Mouse (Mus musculus): ENCODE data around the gene Zfp639. TPM values are rescaled to one million over a fixed set of nuclear protein-coding genes. Genes with fewer than 3 reads are reported as not detected.
A peak's percentile ranks its signal among the peaks of the same experiment; 100 is the strongest.

The Zfp639 gene
- 49.0 and 52.1 TPM in 2 replicates for polyA plus RNA-seq (2014; fragmentation: Nextera tagmentation; extraction: Ambion mirVana)

DNA sequence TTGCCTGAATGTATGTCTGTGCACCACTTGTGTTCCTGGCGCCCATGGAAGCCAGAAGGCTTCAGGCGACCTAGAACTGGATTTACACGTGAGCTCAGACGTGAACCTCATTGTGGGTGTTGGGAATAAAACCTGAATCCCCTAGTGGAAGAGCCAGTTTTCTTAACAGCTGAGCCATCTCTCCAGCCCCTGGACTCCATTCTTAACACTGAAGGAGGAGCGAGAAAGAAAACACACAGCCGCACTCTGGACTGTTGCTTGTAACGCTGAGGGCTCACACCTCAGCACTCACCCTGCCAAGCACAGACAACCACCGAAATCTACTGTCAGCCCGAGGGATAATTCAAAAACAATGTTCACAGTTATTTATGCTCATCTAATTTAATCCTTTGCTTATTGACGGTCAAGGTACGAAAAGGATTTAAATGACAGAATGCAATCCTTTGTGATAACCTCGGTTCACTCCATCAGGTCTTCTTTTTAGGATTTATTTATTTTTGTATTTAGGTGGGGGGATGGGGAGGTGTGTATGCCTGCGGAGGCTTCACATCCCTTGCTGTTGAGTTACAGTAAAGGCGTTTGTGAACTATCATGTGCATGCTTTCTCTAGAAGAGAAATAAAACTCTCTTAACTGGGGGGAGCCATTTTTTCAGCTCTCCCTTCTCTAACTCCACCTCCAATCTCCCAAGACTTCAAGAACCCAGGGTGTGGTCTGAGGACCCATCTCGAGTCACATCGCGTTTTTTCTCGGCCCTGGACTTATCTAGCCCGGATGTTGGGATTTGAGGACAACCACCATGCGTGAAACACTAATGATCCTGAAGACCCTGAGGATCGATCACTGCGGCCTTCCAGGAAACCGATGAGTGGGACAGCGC lies at the start of gene Zfp639:
Zfp639 (plus strand) TSS at position 764 of the 879 bp plus-strand sequence.
- 8% methylated on average over 24 of the region's 24 CpGs for WGBS
- H3K36me3 ChIP-seq (ENCODE audit: control insufficient read depth, insufficient read depth, low read length) = no peaks in the 10 kb centered on the region
- ATAC-seq (ENCODE audit: insufficient number of reproducible peaks, low FRiP score, low TSS enrichment, low read depth) = peak; percentile 1; the same call in 1 of the 2 replicates

GRCm38 (mm10) chr3:32467321-32467720 lies 42.7 kb upstream of the Zfp639 start:
- Histone ChIP-seq H3K27me3 (ENCODE audit: control insufficient read depth, insufficient read depth, low read length) (no peaks in the 10 kb centered on the region), H3K36me3 (ENCODE audit: control insufficient read depth, insufficient read depth, low read length) (no peaks in the 10 kb centered on the region), H3K27ac (replicated peaks; ENCODE audit: low read depth, low read length) (no peak overlapping the region), H3K4me1 (ENCODE audit: control insufficient read depth, insufficient read depth, low read length) (peaks cover 6% of the 10 kb centered on the region; the same call in 1 of the 2 replicates), H3K9ac (ENCODE audit: low read length) (no peak overlapping the region), H3K4me2 (ENCODE audit: low read depth, severe bottlenecking) (no peak overlapping the region), H3K4me3 (ENCODE audit: low read depth, low read length) (no peak overlapping the region), H3K9me3 (ENCODE audit: control insufficient read depth, low read length) (no peaks in the 10 kb centered on the region)
- ATAC-seq (ENCODE audit: insufficient number of reproducible peaks, low FRiP score, low TSS enrichment, low read depth) (no peak), DNase-seq (ENCODE audit: low spot score) (no peak)
- WGBS = 91% methylated on average over 4 of the region's 4 CpGs

More for the DNA sequence above, at the start of gene Zfp639:
- DNase-seq (ENCODE audit: low spot score) = no peak
- peak within 1 kb of the TSS; percentile 70 for H3K4me3 ChIP-seq (ENCODE audit: low read depth, low read length)
- H3K9ac ChIP-seq (ENCODE audit: low read length) = peak within 1 kb of the TSS; percentile 92
- peak within 1 kb of the TSS; percentile 57 for H3K4me2 ChIP-seq (ENCODE audit: low read depth, severe bottlenecking)
- no peaks in the 10 kb centered on the region for H3K9me3 ChIP-seq (ENCODE audit: control insufficient read depth, low read length)
- no peaks in the 10 kb centered on the region for H3K4me1 ChIP-seq (ENCODE audit: control insufficient read depth, insufficient read depth, low read length)
- peak within 1 kb of the TSS; percentile 62 for H3K27ac ChIP-seq (replicated peaks; ENCODE audit: low read depth, low read length)
- no peaks in the 10 kb centered on the region for H3K27me3 ChIP-seq (ENCODE audit: control insufficient read depth, insufficient read depth, low read length)

DNA sequence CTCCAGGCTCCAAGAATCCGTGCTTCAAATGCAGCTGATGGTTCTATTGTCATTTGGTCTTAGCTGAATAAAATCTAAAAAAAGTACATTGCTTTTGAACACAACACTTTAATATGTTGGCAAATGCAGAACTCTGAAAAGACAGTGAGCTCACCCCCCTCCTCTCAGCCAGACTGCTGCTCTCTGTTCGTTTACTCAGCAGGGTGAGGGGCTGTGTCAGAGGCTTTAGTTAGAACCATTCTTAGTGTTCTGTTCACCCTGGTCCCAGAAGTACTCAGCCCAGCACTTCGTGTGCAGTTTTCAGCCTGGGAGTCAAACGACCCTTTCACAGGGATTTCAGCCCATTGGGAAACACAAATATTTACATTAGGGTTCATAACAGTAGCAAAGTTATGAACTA lies 41.6 kb upstream of the Zfp639 start:
- no peak overlapping the region for H3K4me2 ChIP-seq (ENCODE audit: low read depth, severe bottlenecking)
- no peaks in the 10 kb centered on the region for H3K36me3 ChIP-seq (ENCODE audit: control insufficient read depth, insufficient read depth, low read length)
- H3K9me3 ChIP-seq (ENCODE audit: control insufficient read depth, low read length) = no peaks in the 10 kb centered on the region
- no peak for ATAC-seq (ENCODE audit: insufficient number of reproducible peaks, low FRiP score, low TSS enrichment, low read depth)
- peaks cover 6% of the 10 kb centered on the region; the same call in 1 of the 2 replicates for H3K4me1 ChIP-seq (ENCODE audit: control insufficient read depth, insufficient read depth, low read length)
- H3K27me3 ChIP-seq (ENCODE audit: control insufficient read depth, insufficient read depth, low read length) = no peaks in the 10 kb centered on the region
- H3K9ac ChIP-seq (ENCODE audit: low read length) = no peak overlapping the region
- WGBS = 75% methylated on average over 4 of the region's 4 CpGs
- DNase-seq (ENCODE audit: low spot score) = no peak
- H3K27ac ChIP-seq (replicated peaks; ENCODE audit: low read depth, low read length) = no peak overlapping the region
- H3K4me3 ChIP-seq (ENCODE audit: low read depth, low read length) = no peak overlapping the region

- Histone ChIP-seq H3K27me3 (ENCODE audit: control insufficient read depth, insufficient read depth, low read length) (no peaks in the 10 kb centered on the region), H3K4me2 (ENCODE audit: low read depth, severe bottlenecking) (no peak overlapping the region), H3K9me3 (ENCODE audit: control insufficient read depth, low read length) (no peaks in the 10 kb centered on the region), H3K9ac (ENCODE audit: low read length) (no peak overlapping the region), H3K36me3 (ENCODE audit: control insufficient read depth, insufficient read depth, low read length) (no peaks in the 10 kb centered on the region), H3K27ac (replicated peaks; ENCODE audit: low read depth, low read length) (peak overlapping the region; percentile 47; the same call in 1 of the 2 replicates), H3K4me1 (ENCODE audit: control insufficient read depth, insufficient read depth, low read length) (peaks cover 6% of the 10 kb centered on the region; the same call in 1 of the 2 replicates), H3K4me3 (ENCODE audit: low read depth, low read length) (no peak overlapping the region)
- DNase-seq (ENCODE audit: low spot score) (no peak), ATAC-seq (ENCODE audit: insufficient number of reproducible peaks, low FRiP score, low TSS enrichment, low read depth) (no peak)
- 68% methylated on average over 7 of the region's 7 CpGs for whole genome bisulfite sequencing
Observed at GRCm38 (mm10) chr3:32470449-32470848, 39.6 kb upstream of the Zfp639 start.

DNA sequence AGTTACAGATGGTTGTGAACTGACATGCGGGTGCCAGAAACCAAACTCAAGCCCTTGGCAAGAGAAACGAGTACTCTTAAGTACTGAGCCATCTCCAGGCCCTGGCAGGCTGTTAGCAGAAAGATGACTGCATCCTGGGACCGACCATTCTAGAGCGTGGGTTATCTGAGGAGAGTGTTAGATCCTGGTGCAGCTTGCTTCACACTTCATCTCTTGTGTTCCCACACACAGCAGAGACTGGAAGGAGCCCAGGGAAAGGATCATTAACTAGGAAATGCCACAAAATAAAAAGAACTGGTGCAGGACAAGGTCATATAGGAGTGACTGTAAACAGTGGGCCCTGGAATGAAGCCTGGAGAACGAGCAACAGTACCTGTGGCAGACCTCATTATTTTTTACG lies 39.0 kb upstream of the Zfp639 start:
- WGBS = 44% methylated on average over 6 of the region's 6 CpGs
- peaks cover 6% of the 10 kb centered on the region; the same call in 1 of the 2 replicates for H3K4me1 ChIP-seq (ENCODE audit: control insufficient read depth, insufficient read depth, low read length)
- DNase-seq (ENCODE audit: low spot score) = no peak

DNA sequence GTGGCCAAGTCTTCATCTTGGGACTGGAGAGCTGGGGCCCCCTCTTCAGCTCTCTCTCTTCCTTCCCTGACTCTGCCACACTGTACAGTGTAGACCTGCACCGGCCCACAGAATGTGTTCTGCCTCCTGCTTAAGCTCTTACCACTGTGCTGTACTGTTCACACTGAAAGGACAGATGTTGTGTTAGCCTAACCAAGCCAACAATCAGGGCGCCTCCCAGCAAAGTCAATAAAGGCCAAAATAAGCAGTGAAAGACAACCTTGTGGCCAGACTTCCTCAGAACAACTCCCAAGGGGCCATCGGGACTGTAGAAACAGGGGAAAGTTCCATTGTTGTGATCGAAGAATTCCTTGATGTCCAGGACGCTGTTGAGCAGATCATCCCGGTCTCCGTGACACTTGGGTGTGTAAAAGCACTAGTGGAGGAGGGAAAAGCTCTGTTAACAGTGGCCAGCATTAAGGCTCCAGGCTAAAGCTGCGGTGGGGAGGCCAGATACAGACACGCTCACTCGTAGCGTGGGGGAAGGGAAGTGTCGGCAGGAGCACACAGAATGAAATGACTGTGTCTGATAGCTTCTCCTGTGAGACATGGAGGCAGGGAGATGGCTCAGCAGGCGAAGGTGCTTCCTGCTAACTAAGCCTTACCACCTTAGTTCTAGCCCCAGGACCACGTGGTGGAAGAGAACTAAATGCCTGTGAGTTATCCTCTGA lies 37.7 kb upstream of the Zfp639 start:
- H3K4me2 ChIP-seq (ENCODE audit: low read depth, severe bottlenecking) = no peak overlapping the region
- H3K9me3 ChIP-seq (ENCODE audit: control insufficient read depth, low read length) = no peaks in the 10 kb centered on the region
- ATAC-seq (ENCODE audit: insufficient number of reproducible peaks, low FRiP score, low TSS enrichment, low read depth) (no peak), DNase-seq (ENCODE audit: low spot score) (no peak)
- H3K36me3 ChIP-seq (ENCODE audit: control insufficient read depth, insufficient read depth, low read length) = no peaks in the 10 kb centered on the region
- no peak overlapping the region for H3K4me3 ChIP-seq (ENCODE audit: low read depth, low read length)
- H3K27ac ChIP-seq (replicated peaks; ENCODE audit: low read depth, low read length) = no peak overlapping the region
- H3K4me1 ChIP-seq (ENCODE audit: control insufficient read depth, insufficient read depth, low read length) = peaks cover 6% of the 10 kb centered on the region; the same call in 1 of the 2 replicates
- WGBS = 76% methylated on average over 14 of the region's 14 CpGs
- no peaks in the 10 kb centered on the region for H3K27me3 ChIP-seq (ENCODE audit: control insufficient read depth, insufficient read depth, low read length)
- H3K9ac ChIP-seq (ENCODE audit: low read length) = no peak overlapping the region

More for the DNA sequence above, 39.0 kb upstream of the Zfp639 start:
- no peaks in the 10 kb centered on the region for H3K9me3 ChIP-seq (ENCODE audit: control insufficient read depth, low read length)
- H3K27me3 ChIP-seq (ENCODE audit: control insufficient read depth, insufficient read depth, low read length) = no peaks in the 10 kb centered on the region
- H3K27ac ChIP-seq (replicated peaks; ENCODE audit: low read depth, low read length) = peak overlapping the region; percentile 47
- no peak overlapping the region for H3K4me3 ChIP-seq (ENCODE audit: low read depth, low read length)
- H3K4me2 ChIP-seq (ENCODE audit: low read depth, severe bottlenecking) = no peak overlapping the region
- H3K36me3 ChIP-seq (ENCODE audit: control insufficient read depth, insufficient read depth, low read length) = no peaks in the 10 kb centered on the region
- ATAC-seq (ENCODE audit: insufficient number of reproducible peaks, low FRiP score, low TSS enrichment, low read depth) = peak; percentile 59
- H3K9ac ChIP-seq (ENCODE audit: low read length) = no peak overlapping the region

GRCm38 (mm10) chr3:32473184-32473583 lies 36.9 kb upstream of the Zfp639 start:
- no peaks in the 10 kb centered on the region for H3K36me3 ChIP-seq (ENCODE audit: control insufficient read depth, insufficient read depth, low read length)
- peaks cover 6% of the 10 kb centered on the region; the same call in 1 of the 2 replicates for H3K4me1 ChIP-seq (ENCODE audit: control insufficient read depth, insufficient read depth, low read length)
- WGBS = 91% methylated on average over 10 of the region's 10 CpGs
- no peak overlapping the region for H3K9ac ChIP-seq (ENCODE audit: low read length)
- H3K9me3 ChIP-seq (ENCODE audit: control insufficient read depth, low read length) = no peaks in the 10 kb centered on the region
- no peak overlapping the region for H3K4me2 ChIP-seq (ENCODE audit: low read depth, severe bottlenecking)
- no peak overlapping the region for H3K4me3 ChIP-seq (ENCODE audit: low read depth, low read length)
- H3K27ac ChIP-seq (replicated peaks; ENCODE audit: low read depth, low read length) = no peak overlapping the region
- DNase-seq (ENCODE audit: low spot score) = no peak
- H3K27me3 ChIP-seq (ENCODE audit: control insufficient read depth, insufficient read depth, low read length) = no peaks in the 10 kb centered on the region
- no peak for ATAC-seq (ENCODE audit: insufficient number of reproducible peaks, low FRiP score, low TSS enrichment, low read depth)

- Histone ChIP-seq H3K4me1 (ENCODE audit: control insufficient read depth, insufficient read depth, low read length) (no peaks in the 10 kb centered on the region), H3K9ac (ENCODE audit: low read length) (no peak overlapping the region), H3K27me3 (ENCODE audit: control insufficient read depth, insufficient read depth, low read length) (no peaks in the 10 kb centered on the region), H3K4me3 (ENCODE audit: low read depth, low read length) (no peak overlapping the region), H3K27ac (replicated peaks; ENCODE audit: low read depth, low read length) (no peak overlapping the region), H3K9me3 (ENCODE audit: control insufficient read depth, low read length) (no peaks in the 10 kb centered on the region), H3K36me3 (ENCODE audit: control insufficient read depth, insufficient read depth, low read length) (no peaks in the 10 kb centered on the region), H3K4me2 (ENCODE audit: low read depth, severe bottlenecking) (no peak overlapping the region)
- ATAC-seq (ENCODE audit: insufficient number of reproducible peaks, low FRiP score, low TSS enrichment, low read depth) (no peak), DNase-seq (ENCODE audit: low spot score) (no peak)
- 83% methylated on average over 7 of the region's 7 CpGs for WGBS
Observed at GRCm38 (mm10) chr3:32479961-32480360, 30.1 kb upstream of the Zfp639 start.
